Mouse (Mus musculus) midbrain, postnatal 0 days (tissue): ENCODE measurements around the gene Tnk1. TPM values are rescaled to one million over a fixed set of nuclear protein-coding genes. Genes with fewer than 3 reads are reported as not detected.

ENCODE experiments used
- ATAC-seq: fragments of 200-750 bp; cut with Nextera tagmentation; 2 replicates; pipeline ENCODE4 v1.8.0; 2017; ENCODE audit warnings: moderate number of reproducible peaks, mild to moderate bottlenecking, moderate TSS enrichment, moderate library complexity; ENCODE audit not compliant: low FRiP score
- DNase-seq: peaks from one replicate; pipeline ENCODE4 v3.0.0-alpha.2; 2015; ENCODE audit warnings: low spot score
- H3K27ac ChIP-seq: fragments of 300-500 bp; sonication (generic); 2 replicates; pipeline ENCODE4 v1.5.1; 2014; ENCODE audit warnings: low read depth, mild to moderate bottlenecking, low read length, mixed read lengths
- H3K27me3 ChIP-seq: fragments of 300-500 bp; sonication (generic); 2 replicates; pipeline ENCODE4 v1.6.1; 2014; ENCODE audit warnings: low read length, control low read depth, mixed read lengths; ENCODE audit not compliant: insufficient read depth
- H3K36me3 ChIP-seq: fragments of 300-500 bp; sonication (generic); 2 replicates; pipeline ENCODE4 v1.6.1; 2014; ENCODE audit warnings: low read length, control low read depth, mixed read lengths; ENCODE audit not compliant: insufficient read depth
- H3K4me1 ChIP-seq: fragments of 300-500 bp; sonication (generic); 2 replicates; pipeline ENCODE4 v1.6.1; 2014; ENCODE audit warnings: mild to moderate bottlenecking, control low read depth, antibody characterized with exemption, low read length, mixed read lengths; ENCODE audit not compliant: insufficient read depth
- H3K4me2 ChIP-seq: fragments of 300-500 bp; sonication (generic); 2 replicates; pipeline ENCODE4 v1.6.1; 2014; ENCODE audit warnings: low read depth, mild to moderate bottlenecking, low read length, mixed read lengths; ENCODE audit not compliant: poor library complexity, severe bottlenecking
- H3K4me3 ChIP-seq: fragments of 300-500 bp; sonication (generic); 2 replicates; pipeline ENCODE4 v1.5.1; 2014; ENCODE audit warnings: low read depth, mild to moderate bottlenecking, low read length, moderate library complexity
- H3K9ac ChIP-seq: fragments of 300-500 bp; sonication (generic); replicated peaks from 2 replicates; pipeline ENCODE4 v1.6.1; 2014; ENCODE audit warnings: mild to moderate bottlenecking, low read length, moderate library complexity, mixed read lengths; ENCODE audit not compliant: poor library complexity, severe bottlenecking
- H3K9me3 ChIP-seq: fragments of 300-500 bp; sonication (generic); 2 replicates; pipeline ENCODE4 v1.6.1; 2016; ENCODE audit warnings: low read length, control low read depth
- CTCF ChIP-seq: IDR thresholded peaks from 2 replicates; pipeline ENCODE4 v1.5.1; 2016; ENCODE audit warnings: antibody characterized with exemption, mild to moderate bottlenecking
- WGBS: fragments of 180-500 bp; shearing (Covaris S2); extraction: QIAGEN DNeasy Blood & Tissue Kit; methylation state at CpG from one replicate; pipeline ENCODE4 v1.1.7; 2014; 5-methylcytosine and 5-hydroxymethylcytosine counted together
- polyA plus RNA-seq: library from polyadenylated mRNA; unstranded; fragments of >200 nt; fragmentation: Nextera tagmentation; extraction: Ambion mirVana; gene quantifications from 2 replicates; pipeline ENCODE4 v1.2.1, GENCODE M21; 2015
- total RNA-seq: library from RNA; depleted of rRNA; stranded (reverse); fragments of >200 nt; gene quantifications from 2 replicates; pipeline ENCODE4 v1.2.3, GENCODE M21; 2014

The Tnk1 gene
- total and polyA plus RNA-seq, 2 experiments from 2014 or later: 0.16 TPM; not detected in 1

GRCm38 (mm10) chr11:69846738-69847688 lies 11.5 kb downstream of the Tnk1 start:
- Histone ChIP-seq H3K4me2 (peak overlapping the region; percentile 74), H3K36me3 (peaks cover 33% of the 10 kb centered on the region), H3K27me3 (no peaks in the 10 kb centered on the region), H3K9ac (peak overlapping the region; percentile 79), H3K9me3 (no peaks in the 10 kb centered on the region), H3K27ac (peak overlapping the region; percentile 91), H3K4me3 (peak overlapping the region; percentile 70), H3K4me1 (peaks cover 9% of the 10 kb centered on the region; the same call in 1 of the 2 replicates)
- no peak for TF ChIP-seq CTCF
- DNase-seq (no peak), ATAC-seq (peak; percentile 35)
- WGBS: 10% methylated on average over 37 of the region's 37 CpGs

- WGBS: 0% methylated on average over 32 of the region's 38 CpGs
- Histone ChIP-seq H3K27me3 (no peaks in the 10 kb centered on the region), H3K9ac (peak within 1 kb of the TSS; percentile 79), H3K36me3 (peaks cover 25% of the 10 kb centered on the region), H3K4me3 (peak within 1 kb of the TSS; percentile 70), H3K4me1 (peaks cover 9% of the 10 kb centered on the region; the same call in 1 of the 2 replicates), H3K9me3 (no peaks in the 10 kb centered on the region), H3K4me2 (peak within 1 kb of the TSS; percentile 74), H3K27ac (peak within 1 kb of the TSS; percentile 91)
- ATAC-seq: peak; percentile 91
- no peak for TF ChIP-seq CTCF
- peak; percentile 94 for DNase-seq
Measured at GRCm38 (mm10) chr11:69846198-69846680, 12.3 kb downstream of the Tnk1 start, which contains the start of gene Plscr3. Gene Plscr3 (plus strand): TSS chr11:69846376.

- Histone ChIP-seq H3K36me3 (peaks cover 3% of the 10 kb centered on the region; the same call in 1 of the 2 replicates), H3K9me3 (no peaks in the 10 kb centered on the region), H3K4me2 (peak overlapping the region; percentile 97), H3K27ac (peak overlapping the region; percentile 90), H3K9ac (peak overlapping the region; percentile 87), H3K4me1 (peaks cover 9% of the 10 kb centered on the region; the same call in 1 of the 2 replicates), H3K27me3 (no peaks in the 10 kb centered on the region), H3K4me3 (peak overlapping the region; percentile 91)
- peak; percentile 35 for DNase-seq
- TF ChIP-seq CTCF: no peak
- no peak for ATAC-seq
- 0% methylated on average over 7 of the region's 7 CpGs for WGBS
Measured at GRCm38 (mm10) chr11:69838714-69839104, 19.8 kb downstream of the Tnk1 start.

GRCm38 (mm10) chr11:69837952-69838713 lies 20.4 kb downstream of the Tnk1 start, which contains the start of gene Tmem256:
Gene Tmem256 (plus strand): TSS chr11:69838514.
- H3K27me3 ChIP-seq: no peaks in the 10 kb centered on the region
- ATAC-seq: peak; percentile 92
- no peaks in the 10 kb centered on the region for H3K9me3 ChIP-seq
- peak within 1 kb of the TSS; percentile 97 for H3K4me2 ChIP-seq
- H3K4me1 ChIP-seq: peaks cover 11% of the 10 kb centered on the region; the same call in 1 of the 2 replicates
- TF ChIP-seq CTCF: no peak; the same call in 1 of the 2 replicates
- H3K9ac ChIP-seq: peak within 1 kb of the TSS; percentile 98
- H3K36me3 ChIP-seq: peaks cover 4% of the 10 kb centered on the region; the same call in 1 of the 2 replicates
- WGBS: 1% methylated on average over 34 of the region's 34 CpGs
- peak; percentile 100 for DNase-seq
- peak within 1 kb of the TSS; percentile 91 for H3K4me3 ChIP-seq
- H3K27ac ChIP-seq: peak within 1 kb of the TSS; percentile 97

- Histone ChIP-seq H3K9ac (peak within 1 kb of the TSS; percentile 98), H3K36me3 (peaks cover 8% of the 10 kb centered on the region), H3K27ac (peak within 1 kb of the TSS; percentile 97), H3K9me3 (no peaks in the 10 kb centered on the region), H3K27me3 (no peaks in the 10 kb centered on the region), H3K4me2 (peak within 1 kb of the TSS; percentile 97), H3K4me3 (peak within 1 kb of the TSS; percentile 91), H3K4me1 (peaks cover 11% of the 10 kb centered on the region; the same call in 1 of the 2 replicates)
- DNase-seq (no peak), ATAC-seq (peak; percentile 85)
- peak; percentile 42; the same call in 1 of the 2 replicates for TF ChIP-seq CTCF
- WGBS: 0% methylated on average over 32 of the region's 32 CpGs
Measured at GRCm38 (mm10) chr11:69837604-69837951, 21.0 kb downstream of the Tnk1 start, which contains the start of gene Nlgn2. Gene Nlgn2 (minus strand): TSS chr11:69837784.
